In genomic region chr6:21889101-21889500, GRCm38 (mm10) we compare ENCODE assay signal across 26 mouse cellular contexts. TPM values are rescaled to one million over a fixed set of nuclear protein-coding genes. Genes with fewer than 3 reads are reported as not detected.
A peak's percentile ranks its signal among the peaks of the same experiment; 100 is the strongest.
DNase-seq lines count a peak whose midpoint lies in the region; ATAC-seq and TF ChIP-seq lines count a peak whose summit lies in the region.
"Had no signal": no experiment of that assay in that cellular context is flagged by ENCODE, and none has a peak within 500 bp of the region (broad histone marks: within the 10 kb centered on the region; RNA-seq: fewer than 3 reads in every experiment).

No protein-coding gene starts in this region.

- no peak overlapping the region for H3K4me2 ChIP-seq in forebrain, embryonic 14.5 days (ENCODE audit: low read length)
- H3K4me2 ChIP-seq in forebrain, embryonic 15.5 days (replicated peaks): no peak overlapping the region
- H3K4me2 ChIP-seq in lung, embryonic 14.5 days: no peak overlapping the region
- H3K4me2 ChIP-seq: embryonic facial prominence, embryonic 13.5 days; embryonic facial prominence, embryonic 15.5 days; forebrain, embryonic 12.5 days had no signal

- 0 out of 2 replicates have a peak, but pooled peaks have one; percentile 46 for ATAC-seq in forebrain, embryonic 14.5 days
- no peak for ATAC-seq in forebrain, embryonic 15.5 days (replicated peaks)
- ATAC-seq in lung, embryonic 14.5 days (ENCODE audit: insufficient read depth): no peak
- ATAC-seq: activated CD4-positive, CD25-positive, alpha-beta regulatory T cell, adult 4 months; CD4-positive, CD25-positive, alpha-beta regulatory T cell, adult 4 months; forebrain, embryonic 16.5 days; Patski had no signal

- WGBS in forebrain, embryonic 14.5 days: 67% methylated on average over 2 of the region's 2 CpGs
- WGBS in forebrain, embryonic 15.5 days: 64% methylated on average over 2 of the region's 2 CpGs
- WGBS in lung, embryonic 14.5 days: 56% methylated on average over 2 of the region's 2 CpGs

- no peak overlapping the region for H3K4me3 ChIP-seq in forebrain, embryonic 14.5 days (ENCODE audit: low read depth, low read length)
- H3K4me3 ChIP-seq in forebrain, embryonic 15.5 days: no peak overlapping the region
- no peak overlapping the region for H3K4me3 ChIP-seq in lung, embryonic 14.5 days (ENCODE audit: low read depth, low read length)
- H3K4me3 ChIP-seq: embryonic facial prominence, embryonic 13.5 days; embryonic facial prominence, embryonic 15.5 days; erythroblast, embryonic 14.5 days; forebrain, embryonic 10.5 days; forebrain, embryonic 12.5 days had no signal

- H3K27ac ChIP-seq in forebrain, embryonic 14.5 days (ENCODE audit: low read depth, low read length): no peak overlapping the region
- no peak overlapping the region for H3K27ac ChIP-seq in forebrain, embryonic 15.5 days (replicated peaks)
- H3K27ac ChIP-seq in lung, embryonic 14.5 days (ENCODE audit: low read depth): no peak overlapping the region
- H3K27ac ChIP-seq: embryonic facial prominence, embryonic 13.5 days; embryonic facial prominence, embryonic 15.5 days; forebrain, embryonic 10.5 days; forebrain, embryonic 12.5 days had no signal

- peak; percentile 52 for DNase-seq in forebrain, embryonic 14.5 days (ENCODE audit: low spot score)
- peak; percentile 36 for DNase-seq in lung, embryonic 14.5 days
- DNase-seq in lung, postnatal 25 days (ENCODE audit: low spot score): no peak
- peak; percentile 57 for DNase-seq in brain, embryonic 14.5 days (ENCODE audit: low read depth)
- no peak for DNase-seq in cerebellum, adult 11-12 months
- DNase-seq: adrenal gland, adult 8-10 months; adrenal gland, postnatal 14 days; adrenal gland, postnatal 36 days; B cell, adult 2 months; cerebellum, adult 11 months; cerebellum, adult 2 months; cerebellum, adult 9-10 months; cerebellum, postnatal 10 days; cerebellum, postnatal 25 days had no signal

- no peak for TF ChIP-seq POLR2A in brain, embryonic 14.5 days (IDR thresholded peaks at IDR 0.05; ENCODE audit: borderline replicate concordance, extremely low read depth, insufficient read depth, insufficient read length, poor library complexity, severe bottlenecking)

- H3K9me3 ChIP-seq in forebrain, embryonic 14.5 days (replicated peaks; ENCODE audit: control insufficient read depth, low read length): no peaks in the 10 kb centered on the region
- H3K9me3 ChIP-seq in forebrain, embryonic 15.5 days: no peaks in the 10 kb centered on the region
- no peaks in the 10 kb centered on the region for H3K9me3 ChIP-seq in lung, embryonic 14.5 days (ENCODE audit: low read depth, low read length)
- H3K9me3 ChIP-seq: embryonic facial prominence, embryonic 13.5 days; embryonic facial prominence, embryonic 15.5 days; forebrain, embryonic 10.5 days; forebrain, embryonic 12.5 days; G1E had no signal

- no peak overlapping the region for H3K9ac ChIP-seq in forebrain, embryonic 14.5 days (ENCODE audit: low read length)
- no peak overlapping the region for H3K9ac ChIP-seq in forebrain, embryonic 15.5 days (replicated peaks)
- no peak overlapping the region for H3K9ac ChIP-seq in lung, embryonic 14.5 days
- H3K9ac ChIP-seq: embryonic facial prominence, embryonic 13.5 days; embryonic facial prominence, embryonic 15.5 days; forebrain, embryonic 12.5 days had no signal

- no peaks in the 10 kb centered on the region for H3K27me3 ChIP-seq in forebrain, embryonic 14.5 days (replicated peaks; ENCODE audit: control insufficient read depth, insufficient read depth, low read length)
- no peaks in the 10 kb centered on the region for H3K27me3 ChIP-seq in forebrain, embryonic 15.5 days
- no peaks in the 10 kb centered on the region for H3K27me3 ChIP-seq in lung, embryonic 14.5 days (ENCODE audit: insufficient read depth, low read length)
- H3K27me3 ChIP-seq: CH12.LX; embryonic facial prominence, embryonic 13.5 days; embryonic facial prominence, embryonic 15.5 days; forebrain, embryonic 12.5 days had no signal

- H3K4me1 ChIP-seq in forebrain, embryonic 14.5 days (ENCODE audit: control insufficient read depth, insufficient read depth, low read length): no peaks in the 10 kb centered on the region
- H3K4me1 ChIP-seq in forebrain, embryonic 15.5 days: no peaks in the 10 kb centered on the region
- no peaks in the 10 kb centered on the region for H3K4me1 ChIP-seq in lung, embryonic 14.5 days (ENCODE audit: insufficient read depth)
- H3K4me1 ChIP-seq: embryonic facial prominence, embryonic 13.5 days; embryonic facial prominence, embryonic 15.5 days; forebrain, embryonic 10.5 days; forebrain, embryonic 12.5 days had no signal

- H3K36me3 ChIP-seq in forebrain, embryonic 14.5 days (ENCODE audit: control insufficient read depth, insufficient read depth, low read length): no peaks in the 10 kb centered on the region
- H3K36me3 ChIP-seq in forebrain, embryonic 15.5 days: no peaks in the 10 kb centered on the region
- H3K36me3 ChIP-seq in lung, embryonic 14.5 days (ENCODE audit: insufficient read depth): no peaks in the 10 kb centered on the region
- H3K36me3 ChIP-seq: embryonic facial prominence, embryonic 13.5 days; embryonic facial prominence, embryonic 15.5 days; forebrain, embryonic 10.5 days; forebrain, embryonic 12.5 days; G1E had no signal

- TF ChIP-seq CTCF in lung, embryonic 14.5 days (IDR thresholded peaks at IDR 0.05; ENCODE audit: low read depth): no peak
- no peak for TF ChIP-seq CTCF in brain, embryonic 14.5 days (IDR thresholded peaks at IDR 0.05; ENCODE audit: borderline replicate concordance, extremely low read depth, insufficient read depth, insufficient read length)

RNA-seq across cellular contexts. Expression of gene Tspan12, which starts 36.8 kb away (rescaled TPM):
- 57.1 and 60.7 TPM in 2 replicates for polyA plus RNA-seq in forebrain, embryonic 14.5 days (2014; fragmentation: Nextera tagmentation; extraction: Ambion mirVana)
- 54.0 and 55.8 TPM in 2 replicates for polyA plus RNA-seq in forebrain, embryonic 15.5 days (2015; fragmentation: Nextera tagmentation; extraction: Ambion mirVana)
- 53.0 and 53.7 TPM in 2 replicates for polyA plus RNA-seq in lung, embryonic 14.5 days (2014; fragmentation: Nextera tagmentation; extraction: Ambion mirVana)
- 10.9 and 15.9 TPM in 2 replicates for polyA plus RNA-seq in brain, embryonic 14.5 days (2012; rRNA removed)
- polyA plus RNA-seq: activated CD4-positive, CD25-positive, alpha-beta regulatory T cell, adult 4 months; CD4-positive, CD25-positive, alpha-beta regulatory T cell, adult 4 months; erythroblast, embryonic 14.5 days had no signal

Comparison
In these comparisons a context has a peak if more than half of its experiments do, and no peak if none do; other contexts are left out.
1. DNase-seq: peak in forebrain, embryonic 14.5 days (single experiment), lung, embryonic 14.5 days (single experiment) and brain, embryonic 14.5 days (single experiment); none in lung, postnatal 25 days (single experiment) and cerebellum, adult 11-12 months (single experiment).